Mouse (Mus musculus): Measurements from ENCODE around the gene Usp16.
A peak's percentile ranks its signal among the peaks of the same experiment; 100 is the strongest.

Usp16 gene

GRCm38 (mm10) chr16:87454419-87455179 lies at the start of gene Usp16:
Gene Usp16 (plus strand): TSS chr16:87454703.
- peak; percentile 93 to 96 for DNase-seq

GRCm38 (mm10) chr16:87405001-87405400 lies 49.5 kb upstream of the Usp16 start:
- DNase-seq: peak; percentile 48

DNA sequence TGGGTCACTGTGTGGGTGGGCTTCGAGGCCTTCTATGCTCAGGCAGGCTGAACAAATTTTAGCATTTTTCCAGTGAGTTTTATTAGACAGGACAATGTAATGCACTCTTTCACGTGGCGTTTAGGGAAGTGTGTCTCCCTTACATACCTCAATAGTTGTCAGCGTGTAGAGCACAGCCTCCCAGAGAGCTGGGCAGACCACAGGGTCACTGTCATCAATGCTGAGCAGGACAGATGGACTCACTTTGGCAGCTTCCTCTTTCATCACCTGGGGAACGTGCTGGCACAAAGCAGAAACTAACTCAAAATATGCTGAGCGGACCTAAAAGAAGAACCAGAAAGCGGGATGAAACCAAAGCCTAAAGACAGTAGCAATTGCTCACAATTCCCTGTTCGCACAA lies 33.8 kb upstream of the Usp16 start:
- no peak for DNase-seq

GRCm38 (mm10) chr16:87427516-87427915 lies 27.0 kb upstream of the Usp16 start:
- DNase-seq: no peak

GRCm38 (mm10) chr16:87432033-87432814 lies 22.3 kb upstream of the Usp16 start, which contains the start of gene Ltn1:
Gene Ltn1 (minus strand): TSS chr16:87432612.
- peak; percentile 99 for DNase-seq

GRCm38 (mm10) chr16:87434266-87434665 lies 20.2 kb upstream of the Usp16 start:
- DNase-seq: peak in 1 of 2 experiments; percentile 28

- DNase-seq: peak; percentile 61 to 66
Measured at GRCm38 (mm10) chr16:87434946-87435345, 19.6 kb upstream of the Usp16 start.

- DNase-seq: peak in 1 of 2 experiments; percentile 37
Measured at GRCm38 (mm10) chr16:87435411-87436205, 18.9 kb upstream of the Usp16 start.

DNA sequence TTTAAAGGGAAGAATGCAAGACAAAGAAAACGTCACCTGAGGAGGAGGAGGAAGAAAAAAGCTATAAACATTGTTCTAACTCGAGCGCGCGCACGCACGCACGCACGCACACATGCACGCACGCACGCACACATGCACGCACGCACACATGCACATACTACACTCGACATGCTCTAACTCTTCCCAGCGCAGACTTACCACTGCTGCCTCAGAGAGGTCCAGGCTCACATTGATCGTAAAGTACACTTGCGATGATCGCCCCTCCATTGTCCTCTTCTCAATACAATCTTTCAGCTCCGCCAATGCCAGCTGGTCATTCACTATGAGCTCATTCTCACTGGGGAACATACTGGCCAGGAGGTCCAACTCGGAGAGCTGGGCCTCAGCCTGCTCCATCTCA lies 17.4 kb upstream of the Usp16 start:
- peak in 1 of 2 experiments; percentile 19 for DNase-seq

GRCm38 (mm10) chr16:87438697-87439096 lies 15.8 kb upstream of the Usp16 start:
- peak in 1 of 2 experiments; percentile 33 for DNase-seq

DNA sequence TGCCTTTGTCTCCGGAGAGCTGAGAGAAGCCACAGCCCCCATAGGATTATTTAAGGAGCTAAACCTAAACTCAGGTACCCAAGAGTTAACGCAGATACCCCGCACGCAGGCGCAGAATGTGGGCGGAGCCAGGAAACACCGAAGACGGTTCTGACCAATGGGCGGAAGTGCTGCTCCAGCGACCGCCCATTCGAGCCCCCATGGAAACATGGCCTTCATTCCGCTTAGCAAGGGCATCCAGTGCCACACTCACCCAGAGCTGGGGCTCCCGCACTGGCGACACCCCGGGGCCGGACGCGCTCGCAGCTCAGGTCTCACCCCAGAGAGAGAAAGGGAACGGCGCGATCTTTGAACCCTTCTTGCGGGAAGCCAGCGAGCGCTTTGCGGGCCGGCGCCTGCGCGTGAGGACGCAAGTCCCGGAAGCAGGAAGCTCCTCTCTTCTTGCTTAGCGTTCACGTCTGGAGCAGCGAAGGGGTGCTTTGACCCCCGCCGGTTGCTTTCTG lies 14.3 kb upstream of the Usp16 start, which contains the start of gene Rwdd2b:
Gene Rwdd2b, minus strand, starts transcription at position 390 of the 503 bp plus-strand sequence.
- DNase-seq: peak; percentile 97

GRCm38 (mm10) chr16:87441089-87441488 lies 13.4 kb upstream of the Usp16 start:
- peak; percentile 43 to 57 for DNase-seq

- peak in 1 of 2 experiments; percentile 24 for DNase-seq
Measured at GRCm38 (mm10) chr16:87442291-87442690, 12.2 kb upstream of the Usp16 start.

GRCm38 (mm10) chr16:87443245-87443644 lies 11.3 kb upstream of the Usp16 start:
- DNase-seq: no peak

DNA sequence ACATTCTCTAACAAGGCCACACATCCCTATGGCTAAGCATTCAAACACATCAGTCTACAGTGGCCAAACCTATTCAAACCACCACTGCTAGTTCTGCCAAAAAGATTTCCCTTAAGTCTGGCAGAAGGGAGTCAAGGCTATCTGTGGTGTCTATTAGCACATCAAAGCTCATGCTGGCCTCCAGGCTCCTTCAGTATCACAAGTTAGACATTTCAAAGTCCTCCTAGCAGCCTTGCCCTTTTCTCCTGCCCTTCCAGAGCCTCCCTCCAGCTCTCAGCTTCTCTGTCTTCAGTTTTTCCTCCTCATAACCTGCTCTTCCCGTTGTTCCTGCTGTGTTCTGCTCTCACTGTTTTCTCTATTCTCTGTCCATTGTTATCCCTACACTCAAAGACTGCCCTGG lies 10.4 kb upstream of the Usp16 start:
- no peak for DNase-seq

DNA sequence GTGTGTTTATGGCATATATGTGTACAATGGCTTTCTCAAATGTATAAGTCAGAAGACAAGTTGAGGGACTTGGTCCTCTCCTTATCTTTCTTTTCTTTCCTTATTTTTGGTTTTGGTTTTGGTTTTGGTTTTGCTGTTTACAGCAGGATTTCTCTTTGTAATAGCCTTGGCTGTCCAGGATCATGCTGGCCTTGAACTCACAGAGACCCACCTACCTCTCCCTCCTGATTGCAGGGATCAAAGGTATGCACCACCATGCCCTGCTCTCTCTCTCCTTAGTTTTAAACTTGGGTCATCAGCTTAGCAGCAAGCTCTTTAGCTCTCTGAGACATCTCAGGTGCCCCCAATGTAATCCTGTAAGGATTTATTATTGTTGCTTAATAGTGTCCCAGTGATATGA lies 9.4 kb upstream of the Usp16 start:
- DNase-seq: no peak

DNA sequence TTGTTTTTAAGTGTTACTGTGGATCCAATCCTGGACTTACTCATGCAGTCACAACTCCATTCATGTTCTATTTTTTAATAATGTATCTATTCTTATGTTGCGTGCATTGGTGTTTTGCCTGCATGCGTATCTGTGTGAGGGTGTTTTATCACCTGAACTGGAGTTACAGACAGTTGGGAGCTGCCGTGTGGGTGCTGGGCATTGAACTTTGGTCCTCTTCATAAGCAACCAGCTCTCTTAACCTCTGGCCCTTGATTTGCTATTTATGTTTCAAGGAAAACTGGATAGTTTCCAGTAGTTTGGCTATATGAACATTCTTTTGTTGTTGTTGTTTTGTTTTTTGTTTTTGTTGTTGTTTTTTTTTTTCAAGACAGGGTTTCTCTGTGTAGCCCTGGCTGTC lies 9.0 kb upstream of the Usp16 start:
- peak in 1 of 2 experiments; percentile 24 for DNase-seq

GRCm38 (mm10) chr16:87453226-87453625 lies 1.3 kb upstream of the Usp16 start:
- DNase-seq: no peak

- peak in 1 of 2 experiments; percentile 20 for DNase-seq
Measured at GRCm38 (mm10) chr16:87455180-87455611, 693 bp downstream of the Usp16 start.

DNA sequence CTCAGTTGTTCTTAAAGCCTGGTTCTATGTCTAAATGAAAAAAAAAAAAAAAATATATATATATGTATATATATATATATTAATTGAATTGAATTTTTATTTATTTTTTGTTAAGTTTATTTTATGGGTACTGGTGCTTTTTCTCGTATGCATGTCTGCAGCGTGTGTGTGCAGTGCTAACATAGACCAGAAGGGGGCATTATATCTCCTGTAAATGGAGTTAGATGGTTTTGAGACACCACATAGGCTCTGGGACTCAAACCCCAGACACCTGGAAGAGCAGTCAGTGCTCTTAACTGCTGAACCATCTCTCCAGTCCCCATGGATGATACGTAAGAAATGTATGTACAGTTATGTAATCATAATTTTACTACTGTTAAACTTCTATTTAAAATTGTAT lies 4.2 kb downstream of the Usp16 start:
- DNase-seq: no peak

GRCm38 (mm10) chr16:87470579-87470978 lies 16.1 kb downstream of the Usp16 start:
- DNase-seq: no peak

DNA sequence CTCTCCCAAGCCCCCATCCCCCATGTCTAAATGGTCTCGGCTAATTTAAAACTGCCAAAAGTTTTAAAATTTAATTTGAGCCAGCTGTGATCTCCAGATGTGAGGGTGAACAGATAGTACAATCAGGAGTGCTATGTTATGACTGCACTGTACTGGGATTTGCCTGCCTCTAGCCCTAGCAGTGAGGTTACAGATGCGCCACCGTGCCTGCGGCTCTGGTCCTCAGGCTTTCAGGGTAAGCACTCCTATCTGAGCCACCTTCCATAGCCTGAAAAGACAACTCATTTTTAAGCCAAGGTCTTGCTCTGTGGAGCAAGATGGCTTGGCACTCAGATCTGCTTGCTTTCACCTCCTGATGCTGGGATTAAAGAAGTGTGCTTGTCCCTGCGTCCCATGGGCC lies 29.9 kb downstream of the Usp16 start:
- DNase-seq: no peak

GRCm38 (mm10) chr16:87486739-87487138 lies 32.2 kb downstream of the Usp16 start:
- DNase-seq: no peak

All from kidney, postnatal 25 days (tissue).